Mouse (Mus musculus): Measurements from ENCODE around the gene C1s2.
"Not testable (repeated sequence)": the region's sequence is repeated elsewhere in the genome, so short reads cannot be mapped to it uniquely, and the experiment has no call there.

The C1s2 gene

DNA sequence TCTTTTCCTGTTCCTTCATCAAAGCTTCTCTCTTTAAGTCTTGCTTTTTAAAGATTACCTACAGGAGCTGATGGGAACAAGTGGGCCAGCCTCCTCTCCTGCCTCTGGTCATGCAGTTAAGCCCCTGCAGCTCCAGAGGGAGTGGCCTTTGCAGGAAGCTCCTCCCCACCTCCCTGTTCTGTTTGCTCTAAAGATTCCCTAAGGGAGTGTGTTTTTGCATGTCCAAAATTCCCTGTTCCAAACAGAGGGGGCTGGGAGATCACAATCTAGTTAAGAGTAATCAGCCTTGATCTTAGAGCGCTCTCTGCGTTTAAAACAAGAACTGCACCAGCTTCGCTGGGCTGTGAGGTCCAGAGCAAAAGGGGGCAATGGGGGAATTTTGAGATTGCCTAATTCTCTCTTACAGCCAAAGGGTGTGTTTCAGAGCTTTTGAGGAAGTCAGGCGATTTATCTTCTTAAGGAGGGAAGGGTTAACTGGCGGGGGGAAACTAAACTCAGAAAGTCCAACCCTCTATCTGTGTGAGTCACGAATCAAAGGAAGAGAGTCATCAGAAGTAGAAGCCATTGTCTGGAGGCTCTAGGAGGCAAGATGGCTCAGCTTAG, 1.1 kb upstream of the C1s2 start:
- DNase-seq = not testable (repeated sequence)

DNA sequence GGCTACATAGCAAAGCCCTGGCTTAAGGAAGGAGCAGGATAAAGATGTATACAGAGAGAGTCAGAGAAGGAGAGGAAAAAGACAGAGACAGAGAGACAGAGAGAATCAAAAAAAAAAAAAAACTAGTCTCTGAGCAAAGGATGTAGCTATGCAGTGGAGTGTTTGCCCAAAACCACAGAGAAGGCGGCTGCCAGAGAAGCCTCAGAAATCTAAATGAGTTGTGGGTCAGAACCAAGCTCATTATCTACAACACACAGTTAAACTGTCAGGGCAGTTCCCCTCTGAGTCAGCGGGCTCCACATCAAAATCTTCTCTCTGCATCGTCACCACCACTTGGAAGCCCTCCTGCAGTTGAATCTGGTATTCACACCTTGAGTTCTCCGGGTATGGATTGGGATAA, 5.1 kb downstream of the C1s2 start:
- no peak for DNase-seq

DNA sequence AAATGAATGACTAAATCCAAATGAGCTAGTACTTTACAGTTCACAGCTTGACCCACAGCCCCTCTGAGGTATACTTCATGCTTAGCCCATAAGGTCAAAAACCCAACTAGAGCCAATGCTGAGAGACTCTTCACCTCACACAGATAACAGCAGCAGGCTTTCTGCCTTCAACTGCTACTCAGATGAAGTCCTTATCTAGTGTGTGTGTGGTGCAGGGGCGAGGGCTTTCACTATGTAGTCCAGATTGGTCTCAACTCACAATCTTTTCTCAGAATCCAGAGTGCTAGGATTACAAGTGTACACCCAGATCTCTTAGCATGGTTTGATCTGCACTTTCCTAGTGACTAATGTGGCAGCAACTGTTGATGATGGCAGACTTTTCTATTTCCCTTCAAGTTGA, 9.7 kb downstream of the C1s2 start:
- not testable (repeated sequence) for DNase-seq

DNA sequence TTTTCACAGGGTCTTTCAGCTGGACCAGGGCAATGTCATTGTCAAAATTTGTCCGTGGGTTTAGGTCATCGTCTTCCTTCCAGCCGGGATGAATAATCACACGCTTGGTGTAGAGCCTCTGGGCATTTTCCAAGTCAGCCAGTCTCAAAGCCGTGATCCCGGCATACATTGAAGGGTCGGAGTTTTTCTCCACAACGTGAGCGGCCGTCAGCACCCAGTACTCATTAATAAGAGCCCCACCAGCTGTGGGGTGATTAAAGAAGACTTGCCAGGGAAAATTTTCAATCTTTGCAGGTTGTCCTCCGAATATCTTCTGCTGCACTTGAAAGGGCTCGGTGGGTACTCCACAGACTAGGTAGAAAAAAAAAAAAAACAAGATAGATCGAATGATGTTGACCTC, 10.3 kb downstream of the C1s2 start:
- no peak for DNase-seq

DNA sequence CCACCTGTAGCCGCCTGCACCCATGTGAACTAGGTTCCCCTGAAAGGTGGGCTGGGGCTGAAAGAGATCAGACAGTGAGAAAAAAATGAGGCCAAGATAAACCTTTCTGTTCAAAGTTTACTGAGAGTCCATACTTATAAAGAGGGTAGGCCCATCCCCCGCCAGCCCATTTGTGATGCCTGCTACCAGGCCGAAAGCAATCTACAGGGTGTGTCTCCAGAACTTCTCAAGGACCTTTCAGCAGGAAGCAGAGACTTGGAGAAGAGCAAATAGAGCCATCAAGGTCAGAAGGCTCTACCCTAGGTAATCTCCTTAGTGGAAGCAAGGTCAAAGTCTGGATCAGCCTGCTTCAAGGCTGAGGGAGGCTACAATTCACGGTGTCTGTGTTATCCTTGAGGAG, 33.9 kb downstream of the C1s2 start:
- DNase-seq = no peak

DNA sequence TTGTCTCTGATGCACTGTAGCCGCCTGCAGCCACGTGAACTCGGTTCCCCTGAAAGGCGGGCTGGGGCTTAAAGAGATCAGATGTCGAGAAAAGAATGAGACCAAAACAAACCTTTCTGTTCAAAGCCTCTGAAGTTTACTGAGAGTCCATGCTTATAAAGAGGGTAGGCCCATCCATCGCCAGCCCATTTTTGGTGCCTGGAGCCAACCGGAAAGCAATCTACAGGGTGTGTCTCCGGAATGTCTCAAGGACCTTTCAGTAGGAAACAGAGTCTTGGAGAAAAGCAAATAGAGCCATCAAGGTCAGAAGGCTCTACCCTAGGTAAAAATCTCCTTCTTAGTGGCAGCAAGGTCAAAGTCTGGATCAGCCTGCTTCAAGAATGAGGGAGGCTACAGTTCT, 42.8 kb downstream of the C1s2 start:
- DNase-seq = no peak

DNA sequence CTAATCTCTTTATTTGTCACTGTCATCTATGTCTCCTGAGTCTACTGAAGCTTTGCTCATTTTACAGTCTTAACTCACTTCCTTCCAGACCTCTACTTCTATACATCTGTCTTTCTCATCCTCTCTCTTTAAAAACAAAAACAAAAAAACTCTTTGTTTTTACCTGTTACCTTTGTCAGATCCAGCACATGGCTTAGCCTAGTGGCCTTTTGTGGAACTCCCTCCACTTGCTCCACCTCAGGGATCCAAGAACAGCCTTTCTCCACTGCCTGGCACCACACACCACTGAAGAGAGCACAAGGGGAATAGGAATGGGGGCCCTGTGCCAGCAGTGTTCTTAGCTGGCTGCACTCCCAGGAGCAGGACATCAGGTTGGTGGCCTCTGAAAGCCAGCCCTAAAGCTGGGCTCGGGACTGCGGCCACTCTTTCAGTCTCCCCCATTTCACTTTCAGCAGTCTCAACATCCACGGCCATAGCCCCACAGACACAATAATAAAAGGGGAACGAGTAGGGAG, 43.6 kb downstream of the C1s2 start:
- no peak for DNase-seq

DNA sequence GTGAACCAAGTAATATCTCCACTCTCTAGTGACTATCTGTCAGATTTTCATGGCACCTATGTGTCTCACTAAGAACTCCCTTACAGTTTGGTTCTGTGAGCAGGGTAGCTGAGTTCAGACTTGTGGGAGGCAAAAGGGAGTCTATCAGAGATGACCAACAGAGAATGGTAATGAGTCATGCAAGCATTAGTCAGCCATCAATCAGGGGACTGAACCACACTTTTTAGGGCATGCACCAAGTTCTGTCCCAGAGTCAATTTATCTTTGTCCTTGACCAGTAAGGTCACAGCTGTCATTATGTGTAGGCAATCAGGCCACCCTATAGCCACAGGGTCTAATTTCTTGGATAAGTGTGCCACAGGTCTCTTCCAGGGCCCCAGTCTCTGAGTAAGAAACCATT, 47.1 kb downstream of the C1s2 start:
- no peak for DNase-seq

DNA sequence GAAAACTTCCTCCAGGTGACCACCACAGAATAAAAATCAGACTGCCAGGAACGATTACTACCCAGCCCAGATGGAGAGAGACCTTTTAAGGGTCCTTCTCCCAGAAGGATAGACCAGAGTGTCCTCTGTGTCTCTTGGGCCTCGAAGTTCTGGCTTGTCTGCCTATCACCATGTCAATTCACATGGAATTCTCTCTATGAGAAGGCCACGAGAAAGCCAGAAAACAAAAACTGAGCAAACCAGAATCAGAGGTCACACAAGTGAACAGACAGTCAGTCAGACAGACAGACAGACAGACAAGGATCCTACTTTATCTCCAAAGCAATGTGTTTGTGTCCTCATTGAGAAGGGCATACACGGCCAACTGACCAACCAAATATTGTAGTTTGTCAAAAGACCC, 49.6 kb downstream of the C1s2 start:
- DNase-seq = no peak

DNA sequence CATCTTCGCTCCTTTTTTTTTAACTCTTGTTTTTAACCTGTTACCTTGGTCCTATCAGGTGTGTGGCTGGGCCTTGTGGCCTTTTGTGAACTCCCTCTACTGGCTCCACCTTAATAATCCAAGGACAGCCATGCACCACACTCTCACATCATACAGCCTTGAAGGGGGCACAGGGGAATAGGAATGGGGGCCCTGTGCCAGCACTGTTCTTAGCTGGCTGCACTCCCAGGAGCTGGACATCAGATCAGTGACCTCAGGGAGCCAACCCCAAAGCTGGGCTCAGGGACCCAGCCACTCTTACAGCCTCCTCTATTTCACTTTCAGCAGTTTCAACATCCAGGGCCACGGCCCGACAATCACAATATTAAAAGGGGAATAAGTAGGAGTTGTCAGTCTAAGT, 50.1 kb downstream of the C1s2 start:
- DNase-seq = no peak

DNA sequence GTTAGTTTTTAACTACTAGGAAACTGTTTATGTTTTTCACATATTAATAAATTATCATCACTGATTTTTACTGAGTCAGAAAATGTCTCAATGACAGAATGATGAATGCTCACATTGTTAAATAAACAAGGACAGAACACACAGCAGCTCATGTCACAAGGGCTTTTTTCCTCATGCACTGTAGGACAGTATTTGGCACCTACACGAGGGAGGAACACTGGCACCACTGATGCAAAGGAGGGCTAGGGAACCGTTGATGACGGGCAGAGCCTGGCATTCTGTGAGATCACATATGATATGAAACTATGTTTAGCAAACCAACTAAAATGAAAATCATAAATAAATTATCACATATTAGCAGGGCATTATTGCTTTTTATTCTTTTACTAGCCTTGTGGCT, 51.0 kb downstream of the C1s2 start:
- DNase-seq = no peak

DNA sequence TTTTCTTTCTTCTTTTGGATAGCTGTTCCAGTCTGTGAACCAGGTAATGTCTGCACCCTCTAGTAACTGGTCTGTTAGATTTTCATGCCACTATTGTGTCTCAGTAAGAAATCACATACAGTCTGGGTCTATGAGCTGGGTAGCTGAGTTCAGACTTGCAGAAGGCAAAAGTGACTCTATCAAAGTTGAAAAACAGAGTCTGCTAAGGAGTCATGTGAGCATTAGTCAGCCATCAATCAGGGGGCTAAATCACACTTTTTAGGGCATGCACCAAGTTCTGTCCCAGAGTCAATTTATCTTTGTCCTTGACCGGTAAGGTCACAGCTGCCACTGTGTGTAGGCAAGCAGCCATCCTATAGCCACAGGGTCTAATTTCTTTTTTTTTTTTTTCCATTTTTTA, 53.7 kb downstream of the C1s2 start:
- DNase-seq = no peak

DNA sequence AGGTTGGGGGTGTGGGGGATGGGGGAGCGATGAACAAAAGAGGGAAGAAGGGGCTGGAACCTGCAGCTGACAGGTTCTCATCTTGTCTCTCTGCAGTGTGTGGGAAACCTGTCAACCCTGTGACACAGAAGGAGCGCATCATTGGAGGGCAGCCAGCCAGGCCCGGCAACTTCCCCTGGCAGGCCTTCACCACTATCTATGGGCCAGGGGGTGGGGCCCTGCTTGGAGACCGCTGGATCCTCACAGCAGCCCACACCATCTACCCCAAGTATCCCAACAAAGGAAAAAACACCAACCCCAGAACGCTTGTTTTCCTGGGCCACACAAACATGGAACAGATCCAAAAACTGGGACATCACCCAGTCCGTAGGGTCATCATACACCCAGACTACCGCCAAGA, 55.7 kb downstream of the C1s2 start:
- DNase-seq = not testable (repeated sequence)

DNA sequence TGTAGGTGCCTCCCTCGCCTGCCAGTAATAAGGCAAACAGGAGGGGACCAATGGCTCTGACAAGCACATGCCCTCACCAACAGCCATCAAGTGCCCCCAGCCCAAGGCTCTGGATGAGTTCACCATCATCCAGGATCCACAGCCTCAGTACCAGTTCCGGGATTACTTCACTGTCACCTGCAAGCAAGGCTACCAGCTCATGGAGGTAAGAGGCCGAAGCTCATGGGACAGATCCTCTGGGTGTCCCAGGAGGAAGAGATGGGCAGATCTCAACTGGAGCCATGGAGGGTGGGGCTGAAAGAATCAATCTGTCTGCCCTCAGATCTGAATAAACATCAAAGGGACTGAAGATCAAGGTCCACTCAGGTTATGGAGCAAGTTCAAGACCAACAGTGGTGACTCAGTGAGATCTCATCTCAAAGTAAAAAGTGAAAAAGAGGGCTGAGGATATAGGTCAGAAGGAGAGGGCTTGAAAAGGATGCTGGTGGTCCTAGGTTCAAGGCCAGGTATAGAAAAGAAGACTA, 60.7 kb downstream of the C1s2 start:
- not testable (repeated sequence) for DNase-seq
